Mouse (Mus musculus): ENCODE results near the gene Ngef. TPM values are rescaled to one million over a fixed set of nuclear protein-coding genes. Genes with fewer than 3 reads are reported as not detected.

Ngef gene
- polyA plus RNA-seq, 1 experiment from 2014 or later = 3.8 TPM

DNA sequence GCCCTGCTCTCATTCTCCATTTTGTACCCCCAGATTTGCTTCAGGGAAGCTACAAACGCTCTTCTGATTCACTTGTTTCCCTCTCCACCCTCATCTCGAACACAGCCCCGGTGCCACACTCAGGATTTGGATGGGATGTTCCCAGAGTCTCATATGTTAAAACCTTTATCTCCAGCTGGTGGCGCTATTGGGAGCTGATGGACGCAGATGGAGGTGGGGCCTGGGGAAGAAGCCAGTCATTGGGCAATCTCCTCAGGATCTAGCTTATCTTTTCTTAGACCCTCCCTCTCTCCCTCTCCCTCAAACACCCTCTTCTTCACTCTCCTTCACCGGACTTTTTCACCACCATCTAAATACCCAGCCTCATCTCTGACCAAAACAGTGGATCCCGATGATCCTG is 32.1 kb downstream of the Ngef start:
- DNase-seq (ENCODE audit: low spot score) = peak; percentile 80
- Histone ChIP-seq H3K27ac (ENCODE audit: low read length) (no peak overlapping the region), H3K9me3 (ENCODE audit: low read length) (no peaks in the 10 kb centered on the region), H3K9ac (replicated peaks; ENCODE audit: low read depth) (no peak overlapping the region), H3K4me2 (replicated peaks; ENCODE audit: low read depth, low read length) (no peak overlapping the region), H3K4me3 (ENCODE audit: low read depth, low read length) (no peak overlapping the region), H3K36me3 (ENCODE audit: insufficient read depth, low read length) (no peaks in the 10 kb centered on the region), H3K4me1 (ENCODE audit: insufficient read depth, low read depth, low read length) (no peaks in the 10 kb centered on the region), H3K27me3 (replicated peaks; ENCODE audit: insufficient read depth, low read length) (no peaks in the 10 kb centered on the region)
- 37% methylated on average over 7 of the region's 7 CpGs for WGBS
- ATAC-seq = peak; percentile 25
- TF ChIP-seq EP300 (IDR thresholded peaks at IDR 0.05) = no peak
- TF ChIP-seq CTCF (IDR thresholded peaks at IDR 0.05) = peak; percentile 74

DNA sequence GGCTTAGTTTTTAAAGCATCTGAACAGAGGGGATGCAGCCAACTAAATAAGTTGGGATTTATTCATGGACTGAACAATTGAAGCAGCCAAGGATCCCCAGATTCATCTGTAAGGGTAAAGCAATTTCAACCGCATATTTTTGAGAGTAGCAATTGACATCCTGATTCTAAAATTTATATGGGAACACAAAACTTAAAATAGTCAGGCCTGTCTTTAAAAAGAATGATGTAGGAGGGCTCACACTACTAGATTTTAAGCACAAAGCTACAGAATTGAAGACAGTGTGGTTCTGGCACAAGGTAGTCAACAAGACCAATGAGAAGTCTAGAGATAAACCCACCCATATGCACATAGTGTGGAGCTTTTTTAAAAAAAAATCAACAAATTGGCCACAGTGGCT is 36.7 kb downstream of the Ngef start:
- no peak overlapping the region for H3K9ac ChIP-seq (replicated peaks; ENCODE audit: low read depth)
- ATAC-seq (no peak), DNase-seq (ENCODE audit: low spot score) (no peak)
- no peak for TF ChIP-seq EP300 (IDR thresholded peaks at IDR 0.05)
- TF ChIP-seq CTCF (IDR thresholded peaks at IDR 0.05) = no peak
- H3K27me3 ChIP-seq (replicated peaks; ENCODE audit: insufficient read depth, low read length) = no peaks in the 10 kb centered on the region
- 89% methylated on average over 1 of the region's 1 CpGs for WGBS
- no peaks in the 10 kb centered on the region for H3K4me1 ChIP-seq (ENCODE audit: insufficient read depth, low read depth, low read length)
- no peaks in the 10 kb centered on the region for H3K9me3 ChIP-seq (ENCODE audit: low read length)
- no peak overlapping the region for H3K4me3 ChIP-seq (ENCODE audit: low read depth, low read length)
- H3K27ac ChIP-seq (ENCODE audit: low read length) = no peak overlapping the region
- H3K4me2 ChIP-seq (replicated peaks; ENCODE audit: low read depth, low read length) = no peak overlapping the region
- H3K36me3 ChIP-seq (ENCODE audit: insufficient read depth, low read length) = no peaks in the 10 kb centered on the region

DNA sequence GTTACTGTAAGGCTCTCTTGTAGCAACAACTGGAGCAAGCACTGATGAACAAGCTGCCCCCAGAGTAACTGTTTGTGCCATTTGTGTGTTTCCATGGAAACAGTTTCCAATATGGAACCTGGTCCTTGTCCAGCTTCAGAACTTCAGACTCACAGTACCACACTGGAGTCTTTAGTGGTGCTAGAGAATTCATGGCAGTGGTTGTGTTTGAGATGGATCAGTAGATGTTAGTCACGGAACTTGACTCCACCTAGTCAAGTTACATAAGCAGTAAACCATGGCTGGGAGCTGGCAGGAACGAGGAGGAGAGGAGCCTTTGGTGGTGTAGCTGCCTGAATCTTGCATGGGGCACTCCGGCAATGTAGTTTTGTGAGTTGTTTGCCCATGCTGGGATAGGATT is 39.6 kb downstream of the Ngef start:
- no peak for ATAC-seq
- TF ChIP-seq EP300 (IDR thresholded peaks at IDR 0.05) (no peak), CTCF (IDR thresholded peaks at IDR 0.05) (no peak)
- H3K36me3 ChIP-seq (ENCODE audit: insufficient read depth, low read length) = no peaks in the 10 kb centered on the region
- no peak overlapping the region for H3K9ac ChIP-seq (replicated peaks; ENCODE audit: low read depth)
- no peak overlapping the region for H3K27ac ChIP-seq (ENCODE audit: low read length)
- 80% methylated on average over 3 of the region's 3 CpGs for WGBS
- H3K4me3 ChIP-seq (ENCODE audit: low read depth, low read length) = no peak overlapping the region
- no peak for DNase-seq (ENCODE audit: low spot score)
- no peak overlapping the region for H3K4me2 ChIP-seq (replicated peaks; ENCODE audit: low read depth, low read length)
- H3K4me1 ChIP-seq (ENCODE audit: insufficient read depth, low read depth, low read length) = no peaks in the 10 kb centered on the region
- no peaks in the 10 kb centered on the region for H3K9me3 ChIP-seq (ENCODE audit: low read length)
- no peaks in the 10 kb centered on the region for H3K27me3 ChIP-seq (replicated peaks; ENCODE audit: insufficient read depth, low read length)

DNA sequence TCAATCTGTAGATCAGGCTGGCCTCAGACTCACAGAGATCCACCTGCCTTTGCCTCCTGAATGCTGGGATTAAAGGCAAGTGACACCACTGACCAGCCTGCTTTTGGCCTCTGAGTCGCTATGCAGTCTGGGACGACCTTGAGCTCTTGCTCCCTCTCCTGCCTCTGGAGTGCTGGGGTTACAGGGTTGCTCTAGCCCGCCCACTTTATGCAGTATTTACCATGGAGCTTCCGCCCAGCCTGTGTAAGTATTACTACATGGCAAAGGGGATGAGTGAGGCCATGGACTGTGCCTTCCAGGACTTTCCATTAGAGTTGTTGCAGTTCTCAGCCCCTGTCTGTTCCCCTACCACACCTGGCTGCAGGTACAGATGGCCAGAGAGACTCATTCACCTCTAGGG is 41.3 kb downstream of the Ngef start:
- no peaks in the 10 kb centered on the region for H3K9me3 ChIP-seq (ENCODE audit: low read length)
- H3K27ac ChIP-seq (ENCODE audit: low read length) = no peak overlapping the region
- H3K4me3 ChIP-seq (ENCODE audit: low read depth, low read length) = no peak overlapping the region
- WGBS = 65% methylated on average over 4 of the region's 4 CpGs
- H3K36me3 ChIP-seq (ENCODE audit: insufficient read depth, low read length) = no peaks in the 10 kb centered on the region
- H3K27me3 ChIP-seq (replicated peaks; ENCODE audit: insufficient read depth, low read length) = no peaks in the 10 kb centered on the region
- no peak overlapping the region for H3K9ac ChIP-seq (replicated peaks; ENCODE audit: low read depth)
- H3K4me1 ChIP-seq (ENCODE audit: insufficient read depth, low read depth, low read length) = no peaks in the 10 kb centered on the region
- no peak for TF ChIP-seq EP300 (IDR thresholded peaks at IDR 0.05)
- TF ChIP-seq CTCF (IDR thresholded peaks at IDR 0.05) = no peak
- no peak for ATAC-seq
- no peak overlapping the region for H3K4me2 ChIP-seq (replicated peaks; ENCODE audit: low read depth, low read length)
- DNase-seq (ENCODE audit: low spot score) = no peak

DNA sequence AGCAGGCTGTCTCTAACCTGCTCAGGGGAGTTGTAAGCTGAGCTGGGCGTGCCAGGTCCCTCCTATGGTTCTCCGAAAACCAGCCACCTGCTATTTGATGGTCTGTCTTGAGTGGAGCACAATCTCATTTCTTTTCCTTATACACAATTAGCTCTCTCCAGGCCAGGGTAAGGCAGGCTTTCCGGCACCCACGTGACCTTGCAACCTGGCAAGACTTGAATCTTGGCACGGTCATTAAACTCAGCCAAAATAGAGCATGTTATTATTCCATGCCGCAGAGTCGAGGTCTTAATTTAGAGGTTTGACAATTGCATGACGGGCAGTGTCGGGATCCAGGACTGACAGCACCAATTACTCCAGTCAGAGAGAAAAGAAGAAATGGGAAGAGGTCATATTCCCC is 46.5 kb downstream of the Ngef start:
- Histone ChIP-seq H3K9ac (replicated peaks; ENCODE audit: low read depth) (no peak overlapping the region), H3K27ac (ENCODE audit: low read length) (no peak overlapping the region), H3K36me3 (ENCODE audit: insufficient read depth, low read length) (no peaks in the 10 kb centered on the region), H3K4me1 (ENCODE audit: insufficient read depth, low read depth, low read length) (no peaks in the 10 kb centered on the region), H3K4me3 (ENCODE audit: low read depth, low read length) (no peak overlapping the region), H3K27me3 (replicated peaks; ENCODE audit: insufficient read depth, low read length) (no peaks in the 10 kb centered on the region), H3K9me3 (ENCODE audit: low read length) (no peaks in the 10 kb centered on the region), H3K4me2 (replicated peaks; ENCODE audit: low read depth, low read length) (no peak overlapping the region)
- no peak for TF ChIP-seq CTCF (IDR thresholded peaks at IDR 0.05)
- no peak for TF ChIP-seq EP300 (IDR thresholded peaks at IDR 0.05)
- 82% methylated on average over 9 of the region's 9 CpGs for WGBS
- no peak for ATAC-seq
- no peak for DNase-seq (ENCODE audit: low spot score)

DNA sequence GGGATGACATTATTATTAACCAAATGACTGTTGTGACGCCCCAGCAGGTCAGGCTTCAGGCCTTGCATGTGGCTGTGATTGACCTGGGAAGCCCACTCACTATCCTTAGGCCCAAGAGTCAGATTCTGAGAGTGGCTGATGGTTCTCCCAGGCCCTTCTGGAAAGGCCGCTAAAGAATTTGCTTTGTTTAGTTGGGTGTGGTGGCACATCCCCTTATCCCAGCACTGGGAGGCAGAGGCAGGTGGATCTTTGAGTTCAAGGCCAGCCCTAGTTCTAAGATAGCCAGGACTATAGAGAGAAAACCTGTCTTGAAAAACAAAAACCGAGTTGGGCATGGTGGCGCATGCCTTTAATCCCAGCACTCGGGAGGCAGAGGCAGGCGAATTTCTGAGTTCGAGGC is 48.6 kb downstream of the Ngef start:
- Histone ChIP-seq H3K4me3 (ENCODE audit: low read depth, low read length) (no peak overlapping the region), H3K9ac (replicated peaks; ENCODE audit: low read depth) (no peak overlapping the region), H3K27ac (ENCODE audit: low read length) (no peak overlapping the region), H3K36me3 (ENCODE audit: insufficient read depth, low read length) (no peaks in the 10 kb centered on the region), H3K27me3 (replicated peaks; ENCODE audit: insufficient read depth, low read length) (no peaks in the 10 kb centered on the region), H3K4me2 (replicated peaks; ENCODE audit: low read depth, low read length) (no peak overlapping the region), H3K4me1 (ENCODE audit: insufficient read depth, low read depth, low read length) (no peaks in the 10 kb centered on the region), H3K9me3 (ENCODE audit: low read length) (no peaks in the 10 kb centered on the region)
- DNase-seq (ENCODE audit: low spot score) (no peak), ATAC-seq (no peak)
- TF ChIP-seq EP300 (IDR thresholded peaks at IDR 0.05) = no peak
- 94% methylated on average over 7 of the region's 7 CpGs for whole genome bisulfite sequencing

DNA sequence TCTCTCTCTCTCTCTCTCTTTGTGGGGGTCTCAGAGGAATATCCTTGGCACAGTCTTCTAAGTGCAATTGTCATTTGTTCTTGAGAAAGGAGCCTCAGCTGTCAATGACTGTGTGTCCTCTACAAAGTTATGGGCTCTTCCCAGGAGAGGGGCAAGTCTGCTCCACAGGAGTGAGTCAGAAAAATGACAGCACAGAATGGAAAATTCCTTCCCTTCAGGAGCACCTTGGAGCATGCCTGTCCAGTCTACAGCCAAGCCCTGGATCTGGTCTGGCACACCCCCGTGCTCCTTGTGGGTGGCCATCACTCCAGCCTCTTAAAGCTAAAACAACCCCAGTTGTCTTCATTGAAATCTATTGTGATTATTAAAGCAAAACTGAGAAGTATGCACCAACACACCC is 52.1 kb downstream of the Ngef start:
- TF ChIP-seq EP300 (IDR thresholded peaks at IDR 0.05) = no peak
- no peak for TF ChIP-seq CTCF (IDR thresholded peaks at IDR 0.05)
- 60% methylated on average over 1 of the region's 1 CpGs for WGBS
- H3K4me2 ChIP-seq (replicated peaks; ENCODE audit: low read depth, low read length) = no peak overlapping the region
- H3K4me1 ChIP-seq (ENCODE audit: insufficient read depth, low read depth, low read length) = no peaks in the 10 kb centered on the region
- H3K4me3 ChIP-seq (ENCODE audit: low read depth, low read length) = no peak overlapping the region
- ATAC-seq (peak; percentile 32; the same call in 1 of the 2 replicates), DNase-seq (ENCODE audit: low spot score) (peak; percentile 10)
- no peak overlapping the region for H3K27ac ChIP-seq (ENCODE audit: low read length)
- H3K9ac ChIP-seq (replicated peaks; ENCODE audit: low read depth) = no peak overlapping the region
- H3K9me3 ChIP-seq (ENCODE audit: low read length) = no peaks in the 10 kb centered on the region
- H3K27me3 ChIP-seq (replicated peaks; ENCODE audit: insufficient read depth, low read length) = no peaks in the 10 kb centered on the region
- no peaks in the 10 kb centered on the region for H3K36me3 ChIP-seq (ENCODE audit: insufficient read depth, low read length)
